Mouse (Mus musculus) neural tube, embryonic 15.5 days (tissue): ENCODE results near the gene Cryba1. TPM values are rescaled to one million over a fixed set of nuclear protein-coding genes. Genes with fewer than 3 reads are reported as not detected.

Source experiments
- ATAC-seq: fragments of 200-750 bp; cut with Nextera tagmentation; 2 replicates; pipeline ENCODE4 v1.8.0; 2017; ENCODE audit warnings: mild to moderate bottlenecking, moderate TSS enrichment, moderate library complexity; ENCODE audit not compliant: low FRiP score
- H3K27ac ChIP-seq: fragments of 300-500 bp; sonication (generic); replicated peaks from 2 replicates; pipeline ENCODE4 v1.5.1; 2015; ENCODE audit warnings: mild to moderate bottlenecking, inconsistent platforms
- H3K27me3 ChIP-seq: fragments of 300-500 bp; sonication (generic); replicated peaks from 2 replicates; pipeline ENCODE4 v1.6.1; 2015; ENCODE audit warnings: inconsistent platforms
- H3K36me3 ChIP-seq: fragments of 300-500 bp; sonication (generic); 2 replicates; pipeline ENCODE4 v1.6.1; 2015; ENCODE audit warnings: inconsistent platforms
- H3K4me1 ChIP-seq: fragments of 300-500 bp; sonication (generic); 2 replicates; pipeline ENCODE4 v1.6.1; 2015; ENCODE audit warnings: inconsistent platforms
- H3K4me2 ChIP-seq: fragments of 300-500 bp; sonication (generic); 2 replicates; pipeline ENCODE4 v1.6.1; 2015; ENCODE audit warnings: inconsistent platforms, mild to moderate bottlenecking, moderate library complexity
- H3K4me3 ChIP-seq: fragments of 300-500 bp; sonication (generic); replicated peaks from 2 replicates; pipeline ENCODE4 v1.5.1; 2015; ENCODE audit warnings: mild to moderate bottlenecking, inconsistent platforms
- H3K9ac ChIP-seq: fragments of 300-500 bp; sonication (generic); replicated peaks from 2 replicates; pipeline ENCODE4 v1.6.1; 2015; ENCODE audit warnings: mild to moderate bottlenecking, inconsistent platforms
- H3K9me3 ChIP-seq: fragments of 300-500 bp; sonication (generic); replicated peaks from 2 replicates; pipeline ENCODE4 v1.6.1; 2016; ENCODE audit warnings: inconsistent platforms
- WGBS: fragments of 180-500 bp; shearing (Covaris S2); methylation state at CpG from one replicate; pipeline ENCODE4 v1.1.7; 2015; ENCODE audit warnings: mixed read lengths; 5-methylcytosine and 5-hydroxymethylcytosine counted together
- polyA plus RNA-seq: library from polyadenylated mRNA; unstranded; fragments of >200 nt; fragmentation: Nextera tagmentation; extraction: Ambion mirVana; gene quantifications from 2 replicates; pipeline ENCODE4 v1.2.1, GENCODE M21; 2015

The Cryba1 gene
- polyA plus RNA-seq, result 0.61 TPM in 1 of 2 replicates, not detected in the other

DNA sequence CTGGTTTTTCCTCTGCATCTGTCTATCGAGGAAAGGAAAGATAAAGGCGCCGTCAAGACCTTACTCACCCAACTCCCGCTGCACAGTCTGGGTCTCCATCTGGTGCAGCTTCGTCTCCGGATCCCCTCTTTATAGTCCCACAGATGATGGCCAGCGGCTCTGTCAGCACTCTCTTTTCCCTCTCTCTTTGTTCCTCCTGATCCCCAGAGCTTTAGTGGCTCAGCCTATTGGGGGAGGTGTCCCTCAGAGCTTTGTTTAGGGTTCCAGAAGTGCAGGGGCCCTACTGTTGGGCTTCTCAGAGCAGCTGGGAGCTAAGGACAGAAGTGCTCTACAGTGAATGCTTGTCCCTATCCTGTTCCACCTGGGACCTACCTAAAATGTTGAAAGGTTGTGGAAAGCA lies at the start of gene Cryba1:
Gene Cryba1 (minus strand): TSS at position 101 of the 400 bp plus-strand sequence.
- Histone ChIP-seq H3K4me2 (no peak within 1 kb of the TSS), H3K9me3 (no peaks in the 10 kb centered on the region), H3K4me3 (no peak within 1 kb of the TSS), H3K27me3 (no peaks in the 10 kb centered on the region), H3K27ac (no peak within 1 kb of the TSS), H3K4me1 (no peaks in the 10 kb centered on the region), H3K9ac (no peak within 1 kb of the TSS), H3K36me3 (no peaks in the 10 kb centered on the region; the same call in 1 of the 2 replicates)
- 45% methylated on average over 7 of the region's 7 CpGs for WGBS
- ATAC-seq, result no peak

DNA sequence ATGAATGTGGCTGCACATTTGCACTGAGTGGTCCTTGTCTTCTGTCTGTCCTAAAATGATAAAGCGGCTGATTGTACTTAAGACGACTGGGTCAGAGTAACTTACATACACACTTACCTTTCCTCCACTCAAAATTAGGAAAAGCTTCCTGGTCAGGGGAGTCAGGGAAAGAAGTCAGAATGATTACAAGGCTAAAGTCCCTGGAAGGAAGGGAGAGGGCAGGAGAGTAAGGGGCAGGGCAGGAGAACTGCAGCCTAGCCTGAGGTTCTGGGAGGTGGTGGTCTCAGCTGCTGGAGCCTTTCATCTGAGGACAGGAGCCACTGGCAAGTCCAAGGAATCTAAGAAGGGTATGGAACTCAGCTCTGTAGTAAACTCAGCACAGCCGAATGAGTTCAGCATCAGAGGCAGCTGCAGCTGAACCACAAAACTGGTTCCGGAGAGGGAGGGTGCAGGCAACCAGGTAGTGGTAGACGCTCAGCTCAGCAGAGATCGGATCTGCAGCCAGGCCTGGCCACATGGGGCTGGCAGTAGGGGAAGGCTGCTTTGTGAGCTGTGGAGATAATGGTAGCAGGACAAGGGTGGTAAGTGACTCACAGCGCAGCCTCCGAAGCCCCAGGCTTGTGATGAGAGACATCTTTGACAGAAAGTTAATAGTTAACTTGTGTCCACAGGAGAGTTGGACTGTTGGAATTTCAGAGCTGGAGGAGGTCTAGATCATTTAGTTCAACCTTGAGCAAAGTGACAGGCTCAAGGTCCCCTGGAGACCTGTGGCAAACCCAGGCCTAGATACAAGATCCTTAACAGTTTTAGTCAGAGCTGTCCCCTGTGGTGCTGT lies 47.0 kb upstream of the Cryba1 start:
- H3K9ac ChIP-seq, result no peak overlapping the region
- no peak overlapping the region for H3K4me3 ChIP-seq
- no peaks in the 10 kb centered on the region for H3K9me3 ChIP-seq
- ATAC-seq, result no peak
- H3K27ac ChIP-seq, result no peak overlapping the region
- 58% methylated on average over 8 of the region's 8 CpGs for WGBS
- peaks cover under 1% of the 10 kb centered on the region; the same call in 1 of the 2 replicates for H3K36me3 ChIP-seq
- H3K27me3 ChIP-seq, result no peaks in the 10 kb centered on the region
- peaks cover 19% of the 10 kb centered on the region for H3K4me1 ChIP-seq
- H3K4me2 ChIP-seq, result no peak overlapping the region

- no peak overlapping the region for H3K4me3 ChIP-seq
- H3K36me3 ChIP-seq, result no peaks in the 10 kb centered on the region
- WGBS, result 76% methylated on average over 8 of the region's 8 CpGs
- H3K4me2 ChIP-seq, result no peak overlapping the region
- no peak overlapping the region for H3K9ac ChIP-seq
- H3K9me3 ChIP-seq, result no peaks in the 10 kb centered on the region
- ATAC-seq, result no peak
- no peaks in the 10 kb centered on the region for H3K27me3 ChIP-seq
- no peak overlapping the region for H3K27ac ChIP-seq
- H3K4me1 ChIP-seq, result peaks cover 28% of the 10 kb centered on the region
Observed at GRCm38 (mm10) chr11:77770346-77770745, 45.3 kb upstream of the Cryba1 start.

DNA sequence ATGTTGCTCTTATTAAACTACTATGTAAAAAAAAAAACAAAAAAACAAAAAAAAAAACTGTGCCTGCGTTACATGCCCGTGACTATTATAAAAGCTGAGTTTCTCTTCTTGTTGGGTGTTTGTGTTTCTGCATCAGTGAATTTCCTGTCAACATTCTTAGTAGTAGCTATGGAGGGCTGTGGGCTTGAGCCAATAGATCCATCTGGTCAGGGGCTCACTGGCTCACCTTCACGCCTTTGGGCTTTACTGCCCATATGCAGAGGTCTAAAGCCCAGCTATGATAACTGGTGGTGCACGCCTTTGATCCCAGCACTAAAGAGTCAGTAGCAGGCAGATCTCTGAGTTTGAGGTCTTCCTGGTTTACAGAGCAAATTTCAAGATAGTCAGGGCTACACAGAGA lies 44.4 kb upstream of the Cryba1 start:
- peaks cover 37% of the 10 kb centered on the region for H3K4me1 ChIP-seq
- H3K36me3 ChIP-seq, result no peaks in the 10 kb centered on the region
- no peaks in the 10 kb centered on the region for H3K9me3 ChIP-seq
- WGBS, result 74% methylated on average over 4 of the region's 4 CpGs
- no peak overlapping the region for H3K9ac ChIP-seq
- ATAC-seq, result no peak
- H3K4me3 ChIP-seq, result no peak overlapping the region
- no peaks in the 10 kb centered on the region for H3K27me3 ChIP-seq
- H3K4me2 ChIP-seq, result no peak overlapping the region
- no peak overlapping the region for H3K27ac ChIP-seq

DNA sequence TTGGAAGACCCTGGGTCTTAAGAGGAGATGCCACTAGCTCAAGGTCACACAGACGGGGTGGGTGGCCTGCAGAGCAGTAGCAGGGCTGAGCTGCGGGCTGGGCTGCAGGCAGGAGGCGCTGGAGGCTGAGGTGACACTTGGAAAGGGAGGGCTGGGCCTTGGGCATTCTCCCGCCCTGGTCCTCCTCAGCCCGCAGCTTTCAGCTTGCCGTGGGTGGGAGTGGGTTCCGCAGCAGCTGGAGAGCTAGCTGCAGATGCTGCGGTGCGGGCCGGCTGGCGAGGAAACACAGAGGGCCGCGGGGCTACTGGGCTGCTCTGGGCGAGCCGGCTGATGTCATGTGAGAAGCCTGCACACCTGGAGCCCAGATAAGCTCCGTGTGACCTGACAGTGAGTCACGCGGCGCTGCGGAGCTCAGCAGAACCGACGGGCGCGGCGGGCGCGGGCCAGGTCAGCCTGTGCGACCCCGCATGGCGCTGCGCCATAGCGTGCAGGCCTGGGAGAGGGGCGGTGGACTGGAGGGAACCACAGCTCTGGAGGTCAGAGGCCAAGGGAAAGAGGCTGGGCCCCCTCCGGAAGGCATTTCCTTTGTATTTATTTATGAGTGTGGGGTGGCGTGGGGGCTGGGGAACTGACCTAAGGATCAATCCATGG lies 41.4 kb upstream of the Cryba1 start:
- 4% methylated on average over 35 of the region's 35 CpGs for WGBS
- H3K4me2 ChIP-seq, result peak overlapping the region; percentile 89
- no peaks in the 10 kb centered on the region for H3K9me3 ChIP-seq
- H3K4me1 ChIP-seq, result peaks cover 43% of the 10 kb centered on the region
- no peaks in the 10 kb centered on the region for H3K36me3 ChIP-seq
- H3K27me3 ChIP-seq, result no peaks in the 10 kb centered on the region
- H3K9ac ChIP-seq, result peak overlapping the region; percentile 49
- H3K27ac ChIP-seq, result peak overlapping the region; percentile 63; the same call in 1 of the 2 replicates
- no peak for ATAC-seq
- H3K4me3 ChIP-seq, result peak overlapping the region; percentile 37

GRCm38 (mm10) chr11:77765459-77765777 lies 40.3 kb upstream of the Cryba1 start:
- Histone ChIP-seq H3K4me1 (peaks cover 43% of the 10 kb centered on the region), H3K36me3 (no peaks in the 10 kb centered on the region), H3K9ac (no peak overlapping the region), H3K4me3 (no peak overlapping the region), H3K9me3 (no peaks in the 10 kb centered on the region), H3K27me3 (no peaks in the 10 kb centered on the region), H3K4me2 (peak overlapping the region; percentile 89), H3K27ac (0 out of 2 replicates have a peak overlapping the region, but pooled peaks have one; percentile 33)
- ATAC-seq, result no peak
- 47% methylated on average over 4 of the region's 4 CpGs for WGBS

GRCm38 (mm10) chr11:77764694-77765458 lies 39.8 kb upstream of the Cryba1 start:
- WGBS, result 45% methylated on average over 9 of the region's 9 CpGs
- peak overlapping the region; percentile 90 for H3K4me3 ChIP-seq
- peak overlapping the region; percentile 93 for H3K27ac ChIP-seq
- H3K9me3 ChIP-seq, result no peaks in the 10 kb centered on the region
- H3K4me2 ChIP-seq, result peak overlapping the region; percentile 89
- H3K9ac ChIP-seq, result peak overlapping the region; percentile 98; the same call in 1 of the 2 replicates
- no peak for ATAC-seq
- H3K36me3 ChIP-seq, result no peaks in the 10 kb centered on the region
- no peaks in the 10 kb centered on the region for H3K27me3 ChIP-seq
- peaks cover 43% of the 10 kb centered on the region for H3K4me1 ChIP-seq

DNA sequence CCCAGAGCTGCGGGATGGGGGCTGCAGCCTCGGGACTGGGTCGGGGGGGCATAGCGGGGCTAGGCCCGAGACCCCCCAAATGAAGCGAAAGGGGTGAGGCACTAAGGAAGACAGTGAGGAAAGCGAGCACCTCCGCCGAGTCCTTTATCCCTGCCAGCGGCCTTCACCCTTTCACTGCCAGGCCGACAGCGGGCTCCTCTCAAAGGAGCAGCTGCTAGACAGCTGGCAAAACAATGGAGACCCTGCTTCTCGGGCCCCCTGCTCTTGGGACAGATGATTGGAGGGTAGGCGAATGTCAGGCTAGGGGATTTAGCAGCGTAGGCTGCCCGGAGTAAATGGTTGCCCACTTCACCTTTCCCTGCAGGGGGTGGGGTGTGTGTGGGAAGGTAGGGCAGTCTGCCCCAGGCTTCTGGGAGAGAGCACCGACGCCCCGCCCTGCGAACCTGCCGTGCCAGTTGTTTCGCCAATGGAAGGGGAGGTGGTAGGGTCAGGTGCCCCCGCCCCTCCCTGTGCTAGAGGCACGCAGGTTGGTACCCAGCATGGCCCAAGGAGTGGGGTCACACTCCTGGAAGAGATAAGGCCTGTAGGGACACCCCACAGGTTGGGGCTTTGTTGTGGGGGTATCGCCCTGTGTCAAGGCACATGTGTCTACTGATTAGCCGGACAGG lies 38.7 kb upstream of the Cryba1 start:
- 3% methylated on average over 26 of the region's 26 CpGs for WGBS
- Histone ChIP-seq H3K9me3 (no peaks in the 10 kb centered on the region), H3K36me3 (no peaks in the 10 kb centered on the region), H3K27me3 (no peaks in the 10 kb centered on the region), H3K27ac (peak overlapping the region; percentile 93), H3K4me3 (peak overlapping the region; percentile 90), H3K4me1 (peaks cover 40% of the 10 kb centered on the region), H3K4me2 (peak overlapping the region; percentile 89), H3K9ac (peak overlapping the region; percentile 98)
- ATAC-seq, result peak; percentile 77

DNA sequence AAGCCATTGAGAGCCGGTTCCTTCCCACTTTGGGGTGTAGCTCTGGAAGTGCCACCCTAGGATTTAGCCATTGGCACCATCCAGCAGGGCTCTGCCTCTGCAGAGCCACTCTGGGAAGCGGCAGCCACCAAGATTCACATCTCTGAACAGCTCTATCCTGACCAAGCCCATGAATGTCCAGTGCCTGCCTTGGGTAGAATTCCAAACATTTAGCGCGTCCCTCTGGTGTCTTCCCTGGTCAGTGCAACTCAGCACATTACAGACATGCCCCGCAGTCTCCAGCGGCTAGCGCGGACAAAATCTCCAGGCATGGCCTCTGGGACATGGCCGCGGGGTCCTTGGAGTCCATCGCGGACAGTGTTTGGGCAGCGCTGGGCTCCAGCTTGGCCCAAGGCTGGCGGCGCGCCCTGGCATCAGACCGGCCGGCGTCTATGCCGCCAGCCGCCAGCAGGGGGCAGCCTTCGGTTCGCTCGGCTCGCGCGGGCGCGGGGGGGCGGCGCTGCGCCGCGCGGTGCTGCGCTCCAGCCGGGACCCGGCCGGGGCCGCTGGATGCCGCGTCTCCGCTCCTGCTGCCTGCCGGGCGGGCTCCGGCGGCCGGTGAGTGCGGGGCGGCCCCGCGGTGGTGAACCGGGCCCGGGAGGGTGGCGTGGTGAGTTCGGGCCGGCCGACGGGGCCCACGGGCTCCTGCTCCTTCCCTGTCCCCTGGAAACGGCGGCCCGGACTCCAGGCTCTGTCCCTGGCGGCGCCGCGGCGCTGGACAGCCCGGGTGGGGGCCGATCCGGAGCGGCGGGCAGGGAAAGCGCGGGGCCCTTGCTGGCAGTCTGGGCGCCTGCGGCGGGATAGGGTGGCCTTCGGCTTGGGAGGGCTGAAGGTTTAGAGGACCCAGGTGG lies 37.9 kb upstream of the Cryba1 start, which contains the start of gene Myo18a:
Gene Myo18a (plus strand): TSS at position 464 of the 890 bp plus-strand sequence.
- ATAC-seq, result peak; percentile 83
- peak within 1 kb of the TSS; percentile 98 for H3K9ac ChIP-seq
- peak within 1 kb of the TSS; percentile 93 for H3K27ac ChIP-seq
- H3K27me3 ChIP-seq, result no peaks in the 10 kb centered on the region
- peaks cover 40% of the 10 kb centered on the region for H3K4me1 ChIP-seq
- peak within 1 kb of the TSS; percentile 90 for H3K4me3 ChIP-seq
- 2% methylated on average over 57 of the region's 79 CpGs for WGBS
- peak within 1 kb of the TSS; percentile 89 for H3K4me2 ChIP-seq
- H3K36me3 ChIP-seq, result no peaks in the 10 kb centered on the region
- no peaks in the 10 kb centered on the region for H3K9me3 ChIP-seq

DNA sequence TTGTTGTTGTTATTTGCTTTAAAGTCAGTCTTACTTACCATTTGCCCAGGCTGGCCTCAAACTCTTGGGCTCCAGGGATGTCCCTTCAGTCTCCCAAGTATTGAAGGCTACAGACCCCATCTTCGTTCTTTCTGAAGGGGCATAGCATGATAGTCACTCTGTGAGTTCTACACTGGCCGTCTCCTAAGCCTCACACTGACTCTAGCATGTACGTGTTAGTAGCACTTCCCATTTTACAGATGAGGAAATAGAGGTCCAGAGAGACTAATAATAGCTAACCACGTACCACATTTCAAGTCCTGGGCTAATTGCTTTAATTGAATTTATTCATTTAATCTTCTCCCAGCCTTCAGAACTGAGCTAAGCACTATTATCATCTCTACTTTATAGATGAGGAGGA lies 34.9 kb upstream of the Cryba1 start:
- no peak overlapping the region for H3K4me3 ChIP-seq
- H3K27me3 ChIP-seq, result no peaks in the 10 kb centered on the region
- H3K4me1 ChIP-seq, result peaks cover 18% of the 10 kb centered on the region
- no peak for ATAC-seq
- 83% methylated on average over 4 of the region's 4 CpGs for WGBS
- H3K36me3 ChIP-seq, result no peaks in the 10 kb centered on the region
- no peak overlapping the region for H3K4me2 ChIP-seq
- H3K27ac ChIP-seq, result no peak overlapping the region
- H3K9ac ChIP-seq, result no peak overlapping the region
- no peaks in the 10 kb centered on the region for H3K9me3 ChIP-seq
